Mouse (Mus musculus) frontal cortex, postnatal 10 days (tissue): ENCODE results near the gene Pnn.

Experiments
- DNase-seq, 2 experiments: peaks; one replicate each; pipeline ENCODE4 v3.0.0; 2022; ENCODE audit warnings: low spot score in 2 of 2, mixed read lengths in 1 of 2

Gene Pnn

GRCm38 (mm10) chr12:59074052-59074451, 7.4 kb downstream of the Pnn start:
- DNase-seq = no peak

DNA sequence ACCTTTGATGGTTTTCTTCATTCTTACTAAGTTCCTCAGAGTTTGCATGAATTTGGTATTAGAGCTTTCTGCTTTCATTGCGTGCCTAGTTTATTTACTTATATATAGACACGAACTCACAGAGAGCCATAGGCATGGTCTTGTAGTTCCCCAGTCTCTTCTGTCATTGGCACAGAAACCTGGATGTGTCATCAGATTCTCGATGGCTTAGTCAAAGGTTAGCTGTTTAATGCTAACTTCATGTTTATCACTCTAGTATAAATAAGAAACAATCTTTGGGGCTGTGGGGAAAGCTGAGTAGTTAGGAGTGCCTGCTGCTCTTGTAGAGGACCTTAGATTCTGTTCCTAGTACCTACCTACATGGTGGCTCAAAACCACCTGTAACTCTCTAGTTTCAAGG, 10.3 kb downstream of the Pnn start:
- DNase-seq = no peak

- DNase-seq = no peak
Observed at GRCm38 (mm10) chr12:59077883-59078282, 11.2 kb downstream of the Pnn start.

GRCm38 (mm10) chr12:59080461-59080860, 13.8 kb downstream of the Pnn start:
- DNase-seq = no peak

DNA sequence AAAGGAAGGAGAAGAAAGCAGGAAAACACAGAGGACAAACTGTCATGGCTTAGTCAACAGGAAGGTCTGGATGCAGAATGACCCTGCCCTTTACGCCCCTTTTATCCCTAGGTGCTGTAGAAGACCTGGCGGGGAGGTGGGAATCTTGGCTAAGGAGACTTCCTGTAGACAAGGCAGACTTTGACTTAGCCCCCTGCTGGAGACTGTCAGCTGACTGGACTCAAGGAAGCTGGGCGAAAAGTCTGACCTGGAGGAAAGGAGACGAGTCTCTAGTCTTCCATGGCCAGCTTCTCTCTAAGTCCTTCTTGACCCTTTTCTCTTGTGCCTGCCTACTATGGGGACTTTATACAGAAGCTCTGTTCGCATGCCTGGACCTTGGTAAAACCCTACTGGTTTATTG, 17.8 kb downstream of the Pnn start:
- DNase-seq = no peak

DNA sequence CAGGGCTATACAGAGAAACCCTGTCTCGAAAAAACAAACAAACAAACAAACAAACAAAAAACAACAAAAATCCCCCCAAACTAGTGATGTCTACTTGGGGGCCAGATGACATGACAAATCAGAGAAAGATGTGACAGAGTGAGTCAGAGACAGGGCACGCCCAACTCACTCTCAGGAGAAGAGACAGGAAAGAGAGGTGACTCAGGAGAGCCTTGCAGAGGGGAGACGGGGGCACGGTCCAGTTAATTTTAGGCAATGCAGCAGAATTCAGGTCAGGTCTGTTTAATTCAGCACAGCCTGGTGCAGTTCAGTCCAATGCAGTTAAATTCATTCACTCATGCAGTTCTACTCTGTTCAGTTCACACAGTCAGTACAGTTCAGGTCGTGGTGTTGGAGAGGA, 19.5 kb downstream of the Pnn start:
- no peak for DNase-seq

DNA sequence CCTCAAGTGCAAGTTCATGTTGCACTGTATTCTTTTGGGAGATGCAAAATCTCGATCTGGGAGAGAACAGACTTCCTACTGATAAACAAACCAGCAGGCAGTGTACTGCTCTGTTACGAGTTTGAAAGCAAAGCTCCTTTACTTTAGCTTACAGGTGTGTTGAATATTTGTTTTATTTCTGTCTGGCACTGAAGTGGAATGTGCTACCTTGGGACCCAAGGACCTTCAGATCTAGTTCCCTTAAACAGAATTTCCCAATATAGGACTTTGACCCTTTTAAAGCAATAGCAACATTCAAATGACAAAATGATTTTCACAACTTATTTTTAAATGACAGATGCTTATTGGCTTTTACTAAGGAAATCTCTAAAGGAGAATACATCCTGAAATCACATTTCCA, 26.9 kb downstream of the Pnn start:
- DNase-seq = no peak

GRCm38 (mm10) chr12:59095104-59096025, 28.7 kb downstream of the Pnn start, which contains the start of gene Mia2:
Gene Mia2 (plus strand): TSS chr12:59095799.
- no peak for DNase-seq

DNA sequence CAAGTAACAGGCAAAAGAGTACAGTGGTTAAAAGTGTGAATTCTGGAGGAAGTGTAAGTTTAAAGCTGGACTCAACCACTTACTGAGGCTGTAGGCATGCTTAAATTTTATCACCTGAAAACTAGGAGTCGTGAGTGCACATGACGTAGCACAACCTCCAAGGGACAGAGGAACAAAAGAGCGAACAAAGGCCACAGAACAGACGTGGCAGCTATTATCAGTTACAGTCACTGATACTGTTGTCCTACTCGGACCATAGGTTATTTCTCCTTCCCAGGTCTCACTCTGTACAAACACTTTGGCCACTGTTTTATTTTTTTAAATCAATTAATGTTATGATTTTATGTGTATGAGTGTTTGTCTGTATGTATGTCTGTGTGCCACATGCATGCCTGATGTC, 38.1 kb downstream of the Pnn start:
- DNase-seq = no peak

DNA sequence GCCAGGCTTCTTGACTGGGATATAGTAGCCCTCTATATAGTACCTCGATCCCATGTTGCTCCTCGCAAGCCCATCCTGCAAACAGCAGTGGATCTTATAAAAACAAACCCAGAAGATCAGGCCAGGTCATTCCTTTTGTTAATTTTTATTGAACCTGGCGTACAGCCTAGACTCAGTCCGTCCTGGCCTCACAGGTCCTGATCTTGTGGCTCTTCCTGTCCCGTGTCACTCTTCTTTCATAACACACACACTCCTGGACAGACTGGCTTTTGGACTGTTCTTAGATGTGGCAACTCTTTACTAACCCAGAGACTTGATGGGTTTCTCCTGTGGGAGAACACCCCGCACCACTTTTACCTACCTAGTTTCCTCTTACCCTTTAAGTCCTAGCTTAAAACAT, 39.2 kb downstream of the Pnn start:
- DNase-seq = no peak

DNA sequence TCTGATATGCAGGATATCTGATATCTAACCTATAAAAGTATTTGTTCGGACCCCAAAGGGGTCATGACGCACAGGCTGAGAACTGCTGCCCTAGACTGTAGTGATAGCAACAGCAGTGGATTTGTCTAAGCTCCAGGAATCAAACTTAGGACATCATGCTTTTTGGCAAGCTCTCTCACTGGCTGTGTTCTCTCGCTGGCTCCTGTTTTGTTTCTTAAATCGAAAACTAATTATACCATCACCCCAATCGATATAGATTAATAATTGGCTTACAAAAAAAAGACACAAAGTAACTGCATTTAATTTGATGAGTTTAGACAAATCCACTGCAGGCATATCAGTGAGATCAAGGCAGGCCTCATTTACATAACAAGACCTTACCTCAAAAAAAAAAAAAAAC, 39.8 kb downstream of the Pnn start:
- no peak for DNase-seq

- no peak for DNase-seq
Observed at GRCm38 (mm10) chr12:59107926-59108325, 41.2 kb downstream of the Pnn start.

- no peak for DNase-seq
Observed at GRCm38 (mm10) chr12:59117184-59117583, 50.5 kb downstream of the Pnn start.
